Mouse (Mus musculus) midbrain, embryonic 12.5 days (tissue): ENCODE data around the gene Rapgef6. TPM values are rescaled to one million over a fixed set of nuclear protein-coding genes. Genes with fewer than 3 reads are reported as not detected.

Source experiments
- ATAC-seq: fragments of 200-750 bp; cut with Nextera tagmentation; 2 replicates; pipeline ENCODE4 v1.8.0; 2017; ENCODE audit warnings: low read depth, moderate TSS enrichment, moderate library complexity; ENCODE audit not compliant: low FRiP score
- H3K27ac ChIP-seq: fragments of 300-500 bp; sonication (generic); replicated peaks from 2 replicates; pipeline ENCODE4 v1.5.1; 2016; ENCODE audit warnings: mild to moderate bottlenecking
- H3K27me3 ChIP-seq: fragments of 300-500 bp; sonication (generic); 2 replicates; pipeline ENCODE4 v1.6.1; 2016; ENCODE audit warnings: mild to moderate bottlenecking
- H3K36me3 ChIP-seq: fragments of 300-500 bp; sonication (generic); 2 replicates; pipeline ENCODE4 v1.6.1; 2016
- H3K4me1 ChIP-seq: fragments of 300-500 bp; sonication (generic); 2 replicates; pipeline ENCODE4 v1.6.1; 2016
- H3K4me2 ChIP-seq: fragments of 300-500 bp; sonication (generic); replicated peaks from 2 replicates; pipeline ENCODE4 v1.6.1; 2016; ENCODE audit warnings: mild to moderate bottlenecking, moderate library complexity
- H3K4me3 ChIP-seq: fragments of 300-500 bp; sonication (generic); 2 replicates; pipeline ENCODE4 v1.5.1; 2016; ENCODE audit warnings: mild to moderate bottlenecking
- H3K9ac ChIP-seq: fragments of 300-500 bp; sonication (generic); replicated peaks from 2 replicates; pipeline ENCODE4 v1.6.1; 2016; ENCODE audit warnings: mild to moderate bottlenecking, moderate library complexity
- H3K9me3 ChIP-seq: fragments of 300-500 bp; sonication (generic); 2 replicates; pipeline ENCODE4 v1.6.1; 2016; ENCODE audit warnings: mild to moderate bottlenecking
- WGBS: fragments of 180-500 bp; shearing (Covaris S2); methylation state at CpG from one replicate; pipeline ENCODE4 v1.1.7; 2016; 5-methylcytosine and 5-hydroxymethylcytosine counted together
- polyA plus RNA-seq: library from polyadenylated mRNA; unstranded; fragments of >200 nt; fragmentation: Nextera tagmentation; extraction: Ambion mirVana; gene quantifications from 2 replicates; pipeline ENCODE4 v1.2.1, GENCODE M21; 2016

The Rapgef6 gene
- polyA plus RNA-seq, 1 experiment from 2014 or later, result 37.5 TPM

- Histone ChIP-seq H3K9ac (no peak overlapping the region), H3K4me1 (no peaks in the 10 kb centered on the region), H3K9me3 (no peaks in the 10 kb centered on the region), H3K27ac (no peak overlapping the region), H3K27me3 (no peaks in the 10 kb centered on the region), H3K4me3 (no peak overlapping the region), H3K4me2 (no peak overlapping the region), H3K36me3 (peaks cover 37% of the 10 kb centered on the region)
- ATAC-seq, result no peak
- WGBS, result 85% methylated on average over 5 of the region's 5 CpGs
Measured at GRCm38 (mm10) chr11:54697611-54698010, 175.0 kb downstream of the Rapgef6 start.

GRCm38 (mm10) chr11:54698636-54699035 lies 176.0 kb downstream of the Rapgef6 start:
- no peak overlapping the region for H3K9ac ChIP-seq
- ATAC-seq, result no peak
- H3K4me3 ChIP-seq, result no peak overlapping the region
- H3K4me1 ChIP-seq, result 0 out of 2 replicates have a peak, but pooled peaks cover 2% of the 10 kb centered on the region
- H3K27me3 ChIP-seq, result no peaks in the 10 kb centered on the region
- no peak overlapping the region for H3K4me2 ChIP-seq
- H3K9me3 ChIP-seq, result no peaks in the 10 kb centered on the region
- WGBS, result 94% methylated on average over 7 of the region's 7 CpGs
- no peak overlapping the region for H3K27ac ChIP-seq
- peaks cover 32% of the 10 kb centered on the region for H3K36me3 ChIP-seq

GRCm38 (mm10) chr11:54699972-54700371 lies 177.3 kb downstream of the Rapgef6 start:
- 90% methylated on average over 3 of the region's 3 CpGs for WGBS
- ATAC-seq, result no peak

DNA sequence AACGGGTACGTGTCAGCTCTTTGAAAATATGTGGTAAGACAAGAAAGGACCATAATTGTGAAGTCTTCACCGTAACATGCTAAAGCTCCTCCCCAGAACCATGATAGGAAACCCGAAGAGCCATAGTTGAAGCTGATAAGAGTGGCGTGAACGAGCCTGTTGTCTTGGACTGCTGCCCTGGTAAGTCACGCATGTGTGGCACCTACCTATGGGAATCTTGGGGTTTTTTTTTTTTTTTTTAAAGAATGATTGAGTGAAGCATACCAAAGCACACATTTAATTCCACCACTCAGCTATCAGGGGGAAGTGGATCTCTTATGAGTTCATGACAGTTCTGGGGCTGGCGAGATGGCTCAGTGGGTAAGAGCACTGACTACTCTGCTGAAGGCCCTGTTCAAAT lies 179.2 kb downstream of the Rapgef6 start:
- Histone ChIP-seq H3K4me2 (no peak overlapping the region), H3K27ac (no peak overlapping the region), H3K36me3 (peaks cover 11% of the 10 kb centered on the region), H3K4me3 (no peak overlapping the region), H3K9me3 (no peaks in the 10 kb centered on the region), H3K27me3 (no peaks in the 10 kb centered on the region), H3K4me1 (peaks cover 13% of the 10 kb centered on the region), H3K9ac (no peak overlapping the region)
- no peak for ATAC-seq
- WGBS, result 96% methylated on average over 8 of the region's 8 CpGs

More at GRCm38 (mm10) chr11:54699972-54700371, 177.3 kb downstream of the Rapgef6 start:
- Histone ChIP-seq H3K4me2 (no peak overlapping the region), H3K9ac (no peak overlapping the region), H3K4me3 (no peak overlapping the region), H3K4me1 (peaks cover 13% of the 10 kb centered on the region), H3K36me3 (peaks cover 27% of the 10 kb centered on the region), H3K9me3 (no peaks in the 10 kb centered on the region), H3K27ac (no peak overlapping the region), H3K27me3 (no peaks in the 10 kb centered on the region)

DNA sequence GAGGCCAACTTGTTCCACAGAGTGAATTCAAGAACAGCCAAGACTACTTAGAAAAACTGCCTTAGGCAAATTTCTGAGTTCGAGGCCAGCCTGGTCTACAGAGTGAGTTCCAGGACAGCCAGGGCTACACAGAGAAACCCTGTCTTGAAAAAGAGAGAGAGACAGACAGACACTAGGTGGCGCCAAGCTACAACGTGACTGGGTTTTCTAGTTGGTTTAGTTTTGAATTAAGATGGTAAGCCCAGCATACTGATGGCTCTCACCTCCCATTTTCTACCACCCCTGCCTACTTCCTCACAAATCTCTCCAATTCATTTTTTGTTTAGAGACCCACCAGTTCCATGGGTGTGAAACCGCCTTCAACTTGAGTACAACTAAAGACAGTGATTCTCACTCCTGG lies 180.7 kb downstream of the Rapgef6 start:
- H3K4me2 ChIP-seq, result no peak overlapping the region
- H3K27me3 ChIP-seq, result no peaks in the 10 kb centered on the region
- H3K27ac ChIP-seq, result no peak overlapping the region
- H3K9ac ChIP-seq, result no peak overlapping the region
- 33% methylated on average over 4 of the region's 4 CpGs for WGBS
- no peak overlapping the region for H3K4me3 ChIP-seq
- peaks cover 13% of the 10 kb centered on the region for H3K4me1 ChIP-seq
- H3K9me3 ChIP-seq, result no peaks in the 10 kb centered on the region
- 0 out of 2 replicates have a peak, but pooled peaks cover 2% of the 10 kb centered on the region for H3K36me3 ChIP-seq
- ATAC-seq, result no peak

GRCm38 (mm10) chr11:54708153-54708552 lies 185.5 kb downstream of the Rapgef6 start:
- peaks cover 13% of the 10 kb centered on the region for H3K4me1 ChIP-seq
- no peak overlapping the region for H3K4me2 ChIP-seq
- no peaks in the 10 kb centered on the region for H3K9me3 ChIP-seq
- ATAC-seq, result no peak
- H3K27me3 ChIP-seq, result no peaks in the 10 kb centered on the region
- H3K27ac ChIP-seq, result no peak overlapping the region
- 0 out of 2 replicates have a peak, but pooled peaks cover 4% of the 10 kb centered on the region for H3K36me3 ChIP-seq
- H3K4me3 ChIP-seq, result no peak overlapping the region
- whole genome bisulfite sequencing, result 95% methylated on average over 2 of the region's 2 CpGs
- no peak overlapping the region for H3K9ac ChIP-seq

DNA sequence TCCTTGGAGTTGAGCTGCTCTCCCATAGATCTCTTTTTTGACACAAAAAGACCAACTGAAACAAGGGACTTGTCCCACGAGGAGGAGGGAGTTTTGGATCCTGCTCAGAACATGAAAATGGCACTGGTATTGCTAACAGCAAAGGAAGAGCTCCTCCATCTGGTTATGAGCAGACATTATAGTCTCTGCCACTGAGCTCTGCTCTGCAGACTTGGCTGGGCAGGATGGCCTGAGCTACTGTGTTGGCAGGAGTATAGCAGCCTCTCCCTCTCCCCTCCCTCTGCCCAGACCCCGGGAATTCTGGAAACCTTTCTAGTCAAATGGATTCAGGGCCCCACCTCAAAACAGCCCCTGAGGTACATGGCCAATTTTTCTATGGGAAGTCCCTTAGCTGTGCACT lies 187.0 kb downstream of the Rapgef6 start:
- no peak overlapping the region for H3K27ac ChIP-seq
- no peaks in the 10 kb centered on the region for H3K9me3 ChIP-seq
- peaks cover 1% of the 10 kb centered on the region for H3K4me1 ChIP-seq
- no peak overlapping the region for H3K4me2 ChIP-seq
- H3K9ac ChIP-seq, result no peak overlapping the region
- H3K27me3 ChIP-seq, result no peaks in the 10 kb centered on the region
- WGBS, result 67% methylated on average over 2 of the region's 2 CpGs
- no peak for ATAC-seq
- no peak overlapping the region for H3K4me3 ChIP-seq
- peaks cover 10% of the 10 kb centered on the region; the same call in 1 of the 2 replicates for H3K36me3 ChIP-seq

DNA sequence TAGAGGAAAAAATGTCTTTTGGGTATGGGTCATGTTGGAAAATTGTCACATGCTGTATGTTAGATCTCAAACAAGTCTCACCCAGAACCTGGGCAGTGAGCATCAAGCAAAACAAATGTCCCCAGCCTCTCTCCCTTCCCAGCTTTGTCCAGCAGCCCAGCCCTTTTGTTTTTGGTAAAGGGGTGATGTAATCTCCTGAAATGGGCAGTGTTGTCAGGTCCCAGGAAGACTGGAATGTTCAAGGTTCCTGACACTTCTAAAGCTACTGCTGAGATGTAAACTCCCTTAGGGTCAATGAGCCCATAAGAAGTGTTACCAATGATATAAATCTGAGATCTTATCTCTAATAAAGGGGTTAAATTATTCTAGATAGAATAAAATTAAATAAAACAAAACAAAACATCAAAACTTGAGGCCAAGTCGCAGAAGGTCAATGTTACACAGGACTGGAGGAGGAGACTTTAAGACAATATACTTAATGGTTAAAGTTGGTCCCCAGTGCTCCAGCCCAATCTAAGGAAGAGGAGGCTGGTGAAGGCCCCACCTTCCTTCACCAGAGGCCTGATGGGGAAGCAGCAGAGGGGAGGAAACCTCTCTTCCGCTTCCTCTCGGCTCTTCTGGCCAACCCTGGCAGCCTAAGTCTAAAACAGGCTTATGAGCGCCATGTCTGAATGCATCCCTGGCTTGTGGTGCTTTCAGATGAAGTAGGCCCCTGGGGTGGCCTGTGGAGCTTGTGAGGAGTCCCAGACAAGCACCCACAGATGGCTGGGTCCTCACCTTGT lies 188.1 kb downstream of the Rapgef6 start:
- no peak for ATAC-seq
- H3K4me1 ChIP-seq, result no peaks in the 10 kb centered on the region
- H3K27ac ChIP-seq, result no peak overlapping the region

DNA sequence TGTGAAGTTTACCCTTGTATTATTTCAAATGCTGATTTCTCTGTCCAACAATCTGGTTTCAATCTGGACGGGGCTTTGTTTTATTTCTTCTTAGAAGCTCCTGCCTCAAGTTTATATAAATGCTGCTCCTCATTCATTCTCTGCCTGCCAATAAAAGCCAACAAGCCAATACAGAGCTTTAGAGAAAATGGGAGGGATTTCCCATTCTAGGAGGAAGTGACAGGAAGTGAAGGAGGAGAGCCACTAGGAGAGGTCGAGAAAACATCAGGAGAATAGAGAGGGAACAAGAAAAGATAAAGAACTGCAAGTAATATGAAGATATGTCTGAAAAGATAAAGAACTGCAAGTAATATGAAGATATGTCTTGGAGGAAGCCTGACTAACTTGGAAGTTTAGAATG lies 190.2 kb downstream of the Rapgef6 start:
- Histone ChIP-seq H3K27ac (no peak overlapping the region), H3K9me3 (no peaks in the 10 kb centered on the region), H3K4me2 (no peak overlapping the region), H3K36me3 (peaks cover 36% of the 10 kb centered on the region), H3K9ac (no peak overlapping the region), H3K27me3 (no peaks in the 10 kb centered on the region), H3K4me3 (no peak overlapping the region), H3K4me1 (no peaks in the 10 kb centered on the region)
- ATAC-seq, result no peak
- 78% methylated on average over 2 of the region's 2 CpGs for WGBS

More for the DNA sequence above, 188.1 kb downstream of the Rapgef6 start:
- WGBS, result 92% methylated on average over 4 of the region's 4 CpGs
- H3K27me3 ChIP-seq, result no peaks in the 10 kb centered on the region
- no peak overlapping the region for H3K4me3 ChIP-seq
- H3K9ac ChIP-seq, result no peak overlapping the region
- H3K36me3 ChIP-seq, result peaks cover 19% of the 10 kb centered on the region
- no peak overlapping the region for H3K4me2 ChIP-seq
- H3K9me3 ChIP-seq, result no peaks in the 10 kb centered on the region

- Histone ChIP-seq H3K4me3 (no peak overlapping the region), H3K36me3 (peaks cover 79% of the 10 kb centered on the region), H3K4me2 (no peak overlapping the region), H3K4me1 (no peaks in the 10 kb centered on the region), H3K27ac (no peak overlapping the region), H3K9me3 (no peaks in the 10 kb centered on the region), H3K27me3 (no peaks in the 10 kb centered on the region), H3K9ac (no peak overlapping the region)
- no peak for ATAC-seq
- 88% methylated on average over 3 of the region's 3 CpGs for WGBS
Measured at GRCm38 (mm10) chr11:54717893-54718292, 195.2 kb downstream of the Rapgef6 start.

DNA sequence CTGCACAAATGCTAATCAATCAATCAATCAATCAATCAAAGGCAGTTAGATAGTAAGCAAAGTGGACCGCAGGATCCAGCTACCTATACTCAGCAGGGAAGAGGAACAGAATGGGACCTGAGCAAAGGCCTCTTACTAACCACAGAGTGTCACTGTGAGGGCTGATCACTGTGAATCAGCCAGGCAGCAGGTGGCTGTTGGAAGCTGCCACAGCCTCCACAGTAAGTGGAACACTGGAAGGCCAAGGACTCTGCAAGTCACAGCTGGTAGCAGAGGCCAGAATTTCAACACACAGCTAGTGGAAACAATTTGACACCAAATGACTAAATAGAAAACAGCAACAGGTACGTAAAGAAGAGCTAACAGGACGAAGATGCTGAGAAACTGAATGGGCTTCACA lies 196.0 kb downstream of the Rapgef6 start:
- H3K4me1 ChIP-seq, result no peaks in the 10 kb centered on the region
- H3K27me3 ChIP-seq, result no peaks in the 10 kb centered on the region
- no peak overlapping the region for H3K4me2 ChIP-seq
- H3K9ac ChIP-seq, result no peak overlapping the region
- WGBS, result 89% methylated on average over 3 of the region's 3 CpGs
- no peak overlapping the region for H3K4me3 ChIP-seq
- H3K9me3 ChIP-seq, result no peaks in the 10 kb centered on the region
- H3K36me3 ChIP-seq, result peaks cover 85% of the 10 kb centered on the region
- no peak for ATAC-seq
- no peak overlapping the region for H3K27ac ChIP-seq

- Histone ChIP-seq H3K4me1 (peaks cover 8% of the 10 kb centered on the region), H3K4me2 (no peak overlapping the region), H3K9ac (no peak overlapping the region), H3K27me3 (no peaks in the 10 kb centered on the region), H3K36me3 (peaks cover 83% of the 10 kb centered on the region), H3K4me3 (no peak overlapping the region), H3K9me3 (no peaks in the 10 kb centered on the region), H3K27ac (no peak overlapping the region)
- no peak for ATAC-seq
- 93% methylated on average over 6 of the region's 6 CpGs for WGBS
Measured at GRCm38 (mm10) chr11:54722057-54722456, 199.4 kb downstream of the Rapgef6 start.
